Mouse (Mus musculus): ENCODE results near the gene Prss50.

DNA sequence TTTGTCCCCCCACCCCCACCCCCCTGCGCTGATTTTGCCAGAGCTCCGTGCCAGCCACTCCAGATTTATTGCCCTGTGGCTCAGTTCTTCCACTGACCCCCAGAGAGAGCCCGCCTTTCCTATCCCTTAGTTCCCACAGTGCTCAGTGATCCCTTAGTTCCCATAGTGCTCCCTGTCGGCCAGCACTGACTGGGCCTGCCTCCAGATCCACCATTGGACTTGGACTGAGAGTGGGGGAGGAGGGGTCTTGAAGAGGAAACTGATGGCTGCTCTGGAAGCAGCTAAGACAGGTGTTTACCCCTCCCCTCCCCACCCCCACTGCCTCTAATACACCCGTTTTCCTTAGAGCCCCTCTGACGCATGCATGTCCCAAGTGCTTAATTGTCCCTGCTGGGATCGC lies 38.2 kb downstream of the Prss50 start:
- TF ChIP-seq POLR2A (IDR thresholded peaks at IDR 0.05; ENCODE audit: extremely low read depth, insufficient read depth, low read length) (no peak), CTCF (IDR thresholded peaks at IDR 0.05; ENCODE audit: low read depth, low read length) (no peak)
